Mouse (Mus musculus): ENCODE data around the gene Hcfc2.

Hcfc2 gene

GRCm38 (mm10) chr10:82741354-82741753, 45.4 kb downstream of the Hcfc2 start:
- 64% methylated on average over 8 of the region's 8 CpGs for WGBS

GRCm38 (mm10) chr10:82741876-82742275, 45.9 kb downstream of the Hcfc2 start:
- WGBS = 85% methylated on average over 4 of the region's 4 CpGs

- 76% methylated on average over 1 of the region's 1 CpGs for WGBS
Observed at GRCm38 (mm10) chr10:82742578-82742977, 46.6 kb downstream of the Hcfc2 start.

- WGBS = 55% methylated on average over 6 of the region's 6 CpGs
Observed at GRCm38 (mm10) chr10:82744296-82744695, 48.3 kb downstream of the Hcfc2 start.

- 70% methylated on average over 5 of the region's 5 CpGs for WGBS
Observed at GRCm38 (mm10) chr10:82745301-82745700, 49.3 kb downstream of the Hcfc2 start.

GRCm38 (mm10) chr10:82746988-82747850, 51.3 kb downstream of the Hcfc2 start:
- 85% methylated on average over 15 of the region's 15 CpGs for WGBS

- WGBS = 91% methylated on average over 6 of the region's 6 CpGs
Observed at GRCm38 (mm10) chr10:82750778-82751177, 54.8 kb downstream of the Hcfc2 start.

GRCm38 (mm10) chr10:82752921-82753320, 57.0 kb downstream of the Hcfc2 start:
- 85% methylated on average over 3 of the region's 3 CpGs for WGBS

- WGBS = 88% methylated on average over 1 of the region's 1 CpGs
Observed at GRCm38 (mm10) chr10:82754642-82755041, 58.7 kb downstream of the Hcfc2 start.

- WGBS = 66% methylated on average over 11 of the region's 11 CpGs
Observed at GRCm38 (mm10) chr10:82755213-82755890, 59.4 kb downstream of the Hcfc2 start.

GRCm38 (mm10) chr10:82756466-82756865, 60.5 kb downstream of the Hcfc2 start:
- 89% methylated on average over 9 of the region's 9 CpGs for WGBS

- WGBS = 48% methylated on average over 9 of the region's 9 CpGs
Observed at GRCm38 (mm10) chr10:82757341-82757740, 61.4 kb downstream of the Hcfc2 start.

GRCm38 (mm10) chr10:82758368-82758767, 62.4 kb downstream of the Hcfc2 start:
- WGBS = 44% methylated on average over 6 of the region's 6 CpGs

- WGBS = 90% methylated on average over 3 of the region's 3 CpGs
Observed at GRCm38 (mm10) chr10:82758878-82759277, 62.9 kb downstream of the Hcfc2 start.

GRCm38 (mm10) chr10:82759706-82760105, 63.7 kb downstream of the Hcfc2 start:
- 95% methylated on average over 5 of the region's 5 CpGs for WGBS

GRCm38 (mm10) chr10:82761037-82761811, 65.3 kb downstream of the Hcfc2 start:
- WGBS = 40% methylated on average over 9 of the region's 9 CpGs

- WGBS = under 1% methylated on average over 48 of the region's 48 CpGs
Observed at GRCm38 (mm10) chr10:82762756-82763681, 67.1 kb downstream of the Hcfc2 start.

GRCm38 (mm10) chr10:82763840-82764631, 68.1 kb downstream of the Hcfc2 start, which contains the start of gene Nfyb:
Gene Nfyb (minus strand): TSS chr10:82764144.
- WGBS = 1% methylated on average over 68 of the region's 68 CpGs

- WGBS = 56% methylated on average over 9 of the region's 9 CpGs
Observed at GRCm38 (mm10) chr10:82768901-82769300, 72.9 kb downstream of the Hcfc2 start.

- WGBS = 93% methylated on average over 2 of the region's 2 CpGs
Observed at GRCm38 (mm10) chr10:82770713-82771112, 74.8 kb downstream of the Hcfc2 start.
